Mouse (Mus musculus) adrenal gland, adult 2 months (tissue): ENCODE data around the gene Wwox. TPM values are rescaled to one million over a fixed set of nuclear protein-coding genes. Genes with fewer than 3 reads are reported as not detected.

Experiments
- DNase-seq: peaks from one replicate; pipeline ENCODE4 v3.0.0; 2021
- long read RNA-seq: library from polyadenylated mRNA; stranded (forward); transcript quantifications from one replicate; pipeline ENCODE4 v2.0.0, GENCODE M21; 2021
- polyA plus RNA-seq: library from polyadenylated mRNA; depleted of rRNA; stranded (reverse); fragments of >200 nt; gene quantifications from 2 replicates; pipeline ENCODE4 v1.2.3, GENCODE M21; 2012; rRNA removed
- total RNA-seq, 2 experiments: library from RNA; stranded (reverse); gene quantifications; 2 replicates each; pipeline ENCODE4 v1.2.3; 2021

Wwox gene
- 10 to 100 TPM; 24.5 to 30.6 TPM for total RNA-seq
- 18.6 and 20.4 TPM in 2 replicates for polyA plus RNA-seq
- long read RNA-seq, partial matches to known transcripts = 0 of 3 reads
- long read RNA-seq, other reads (novel, unspliced or antisense) = 3 of 3 reads

GRCm38 (mm10) chr8:114439334-114440204 is at the start of gene Wwox:
Gene Wwox, plus strand, starts transcription at chr8:114439655.
- peak; percentile 100 for DNase-seq

GRCm38 (mm10) chr8:114390465-114391254 is 48.8 kb upstream of the Wwox start:
- peak; percentile 12 for DNase-seq

- peak; percentile 62 for DNase-seq
Observed at GRCm38 (mm10) chr8:114398326-114398725, 41.1 kb upstream of the Wwox start.

GRCm38 (mm10) chr8:114399273-114399672 is 40.2 kb upstream of the Wwox start:
- DNase-seq = no peak

- no peak for DNase-seq
Observed at GRCm38 (mm10) chr8:114401679-114402078, 37.8 kb upstream of the Wwox start.

GRCm38 (mm10) chr8:114411421-114411820 is 28.0 kb upstream of the Wwox start:
- DNase-seq = no peak

GRCm38 (mm10) chr8:114417786-114418185 is 21.7 kb upstream of the Wwox start, which contains the start of gene Clec3a:
Gene Clec3a, plus strand, starts transcription at chr8:114418086.
- no peak for DNase-seq

GRCm38 (mm10) chr8:114418486-114418885 is 21.0 kb upstream of the Wwox start:
- no peak for DNase-seq

GRCm38 (mm10) chr8:114418904-114419303 is 20.6 kb upstream of the Wwox start:
- DNase-seq = no peak

- DNase-seq = no peak
Observed at GRCm38 (mm10) chr8:114421544-114421943, 17.9 kb upstream of the Wwox start.

- DNase-seq = peak; percentile 45
Observed at GRCm38 (mm10) chr8:114438236-114438635, 1.2 kb upstream of the Wwox start.

- no peak for DNase-seq
Observed at GRCm38 (mm10) chr8:114440205-114440589, 742 bp downstream of the Wwox start.

- no peak for DNase-seq
Observed at GRCm38 (mm10) chr8:114441616-114442015, 2.2 kb downstream of the Wwox start.

GRCm38 (mm10) chr8:114446884-114447283 is 7.4 kb downstream of the Wwox start:
- no peak for DNase-seq

- no peak for DNase-seq
Observed at GRCm38 (mm10) chr8:114452278-114452677, 12.8 kb downstream of the Wwox start.

GRCm38 (mm10) chr8:114452781-114453221 is 13.3 kb downstream of the Wwox start:
- peak; percentile 72 for DNase-seq

GRCm38 (mm10) chr8:114455302-114455701 is 15.8 kb downstream of the Wwox start:
- DNase-seq = no peak

GRCm38 (mm10) chr8:114455953-114456352 is 16.5 kb downstream of the Wwox start:
- no peak for DNase-seq

GRCm38 (mm10) chr8:114458113-114458784 is 18.8 kb downstream of the Wwox start:
- DNase-seq = no peak

- peak; percentile 14 for DNase-seq
Observed at GRCm38 (mm10) chr8:114460600-114460999, 21.1 kb downstream of the Wwox start.

- DNase-seq = no peak
Observed at GRCm38 (mm10) chr8:114462591-114462990, 23.1 kb downstream of the Wwox start.

- no peak for DNase-seq
Observed at GRCm38 (mm10) chr8:114463305-114463704, 23.9 kb downstream of the Wwox start.
